Mouse (Mus musculus) liver, embryonic 16.5 days (tissue): ENCODE results near the gene Mapkbp1. TPM values are rescaled to one million over a fixed set of nuclear protein-coding genes. Genes with fewer than 3 reads are reported as not detected.

ENCODE experiments used
- ATAC-seq: fragments of 200-750 bp; cut with Nextera tagmentation; 2 replicates; pipeline ENCODE4 v1.8.0; 2017; ENCODE audit warnings: low read depth, mild to moderate bottlenecking, moderate number of reproducible peaks, moderate library complexity
- H3K27ac ChIP-seq: fragments of 300-500 bp; sonication (generic); 2 replicates; pipeline ENCODE4 v1.5.1; 2014; ENCODE audit warnings: mild to moderate bottlenecking, low read length
- H3K27me3 ChIP-seq: fragments of 300-500 bp; sonication (generic); 2 replicates; pipeline ENCODE4 v1.6.1; 2014; ENCODE audit warnings: low read depth, low read length, mixed read lengths; ENCODE audit not compliant: control insufficient read depth, insufficient read depth
- H3K36me3 ChIP-seq: fragments of 300-500 bp; sonication (generic); 2 replicates; pipeline ENCODE4 v1.6.1; 2014; ENCODE audit warnings: mild to moderate bottlenecking; ENCODE audit not compliant: control insufficient read depth, insufficient read depth
- H3K4me1 ChIP-seq: fragments of 300-500 bp; sonication (generic); 2 replicates; pipeline ENCODE4 v1.6.1; 2014; ENCODE audit warnings: low read depth, low read length, mixed read lengths; ENCODE audit not compliant: control insufficient read depth
- H3K4me2 ChIP-seq: fragments of 300-500 bp; sonication (generic); 2 replicates; pipeline ENCODE4 v1.6.1; 2014; ENCODE audit warnings: low read depth, low read length, mixed read lengths
- H3K4me3 ChIP-seq: fragments of 300-500 bp; sonication (generic); 2 replicates; pipeline ENCODE4 v1.5.1; 2014; ENCODE audit warnings: low read depth, mild to moderate bottlenecking, low read length
- H3K9ac ChIP-seq: fragments of 300-500 bp; sonication (generic); 2 replicates; pipeline ENCODE4 v1.6.1; 2014; ENCODE audit warnings: low read depth, low read length
- H3K9me3 ChIP-seq: fragments of 300-500 bp; sonication (generic); replicated peaks from 2 replicates; pipeline ENCODE4 v1.6.1; 2016; ENCODE audit warnings: low read length; ENCODE audit not compliant: control insufficient read depth
- WGBS: fragments of 180-500 bp; shearing (Covaris S2); extraction: QIAGEN DNeasy Blood & Tissue Kit; methylation state at CpG from one replicate; pipeline ENCODE4 v1.1.7; 2014; ENCODE audit not compliant: insufficient replicate concordance; 5-methylcytosine and 5-hydroxymethylcytosine counted together
- polyA plus RNA-seq: library from polyadenylated mRNA; unstranded; fragments of >200 nt; fragmentation: Nextera tagmentation; extraction: Ambion mirVana; gene quantifications from 2 replicates; pipeline ENCODE4 v1.2.1, GENCODE M21; 2015

Mapkbp1 gene
- polyA plus RNA-seq: 0.19 and 0.25 TPM in 2 replicates

- no peak for ATAC-seq
- H3K27ac ChIP-seq: no peak within 1 kb of the TSS
- WGBS: 1% methylated on average over 19 of the region's 19 CpGs
Observed at GRCm38 (mm10) chr2:119972537-119972879, at the start of gene Mapkbp1. TSS of gene Mapkbp1 (plus strand) at chr2:119972699.

GRCm38 (mm10) chr2:119970571-119970970 is 1.9 kb upstream of the Mapkbp1 start:
- H3K27me3 ChIP-seq: no peaks in the 10 kb centered on the region
- ATAC-seq: no peak
- H3K4me1 ChIP-seq: peaks cover 8% of the 10 kb centered on the region
- no peak overlapping the region for H3K27ac ChIP-seq
- H3K4me2 ChIP-seq: no peak overlapping the region
- no peaks in the 10 kb centered on the region for H3K36me3 ChIP-seq
- H3K4me3 ChIP-seq: no peak overlapping the region
- 32% methylated on average over 9 of the region's 9 CpGs for WGBS
- H3K9ac ChIP-seq: no peak overlapping the region
- no peaks in the 10 kb centered on the region for H3K9me3 ChIP-seq

More at GRCm38 (mm10) chr2:119972537-119972879, at the start of gene Mapkbp1:
- Histone ChIP-seq H3K36me3 (no peaks in the 10 kb centered on the region), H3K9me3 (no peaks in the 10 kb centered on the region), H3K4me2 (peak within 1 kb of the TSS; percentile 83), H3K4me1 (peaks cover 8% of the 10 kb centered on the region), H3K4me3 (peak within 1 kb of the TSS; percentile 72), H3K27me3 (no peaks in the 10 kb centered on the region), H3K9ac (peak within 1 kb of the TSS; percentile 76)

GRCm38 (mm10) chr2:119971316-119971715 is 1.2 kb upstream of the Mapkbp1 start:
- no peak for ATAC-seq
- Histone ChIP-seq H3K27me3 (no peaks in the 10 kb centered on the region), H3K9me3 (no peaks in the 10 kb centered on the region), H3K27ac (no peak overlapping the region), H3K4me1 (peaks cover 8% of the 10 kb centered on the region), H3K4me2 (no peak overlapping the region; the same call in 1 of the 2 replicates), H3K9ac (no peak overlapping the region), H3K36me3 (no peaks in the 10 kb centered on the region), H3K4me3 (no peak overlapping the region)
- 76% methylated on average over 3 of the region's 3 CpGs for WGBS

- Histone ChIP-seq H3K36me3 (no peaks in the 10 kb centered on the region), H3K4me3 (peak overlapping the region; percentile 72), H3K27ac (no peak overlapping the region), H3K27me3 (no peaks in the 10 kb centered on the region), H3K4me1 (peaks cover 8% of the 10 kb centered on the region), H3K4me2 (peak overlapping the region; percentile 83), H3K9me3 (no peaks in the 10 kb centered on the region), H3K9ac (peak overlapping the region; percentile 76)
- ATAC-seq: peak; percentile 100
- WGBS: 5% methylated on average over 32 of the region's 32 CpGs
Observed at GRCm38 (mm10) chr2:119971837-119972536, 512 bp upstream of the Mapkbp1 start.

- Histone ChIP-seq H3K36me3 (no peaks in the 10 kb centered on the region), H3K4me1 (no peaks in the 10 kb centered on the region), H3K27ac (no peak overlapping the region), H3K9me3 (no peaks in the 10 kb centered on the region), H3K9ac (no peak overlapping the region), H3K27me3 (no peaks in the 10 kb centered on the region), H3K4me2 (no peak overlapping the region), H3K4me3 (no peak overlapping the region)
- ATAC-seq: no peak
- WGBS: 69% methylated on average over 7 of the region's 7 CpGs
Observed at GRCm38 (mm10) chr2:119980343-119980986, 8.0 kb downstream of the Mapkbp1 start.

GRCm38 (mm10) chr2:119981631-119982030 is 9.1 kb downstream of the Mapkbp1 start:
- Histone ChIP-seq H3K4me1 (no peaks in the 10 kb centered on the region), H3K27me3 (no peaks in the 10 kb centered on the region), H3K27ac (no peak overlapping the region), H3K36me3 (no peaks in the 10 kb centered on the region), H3K9ac (no peak overlapping the region), H3K9me3 (no peaks in the 10 kb centered on the region), H3K4me3 (no peak overlapping the region), H3K4me2 (no peak overlapping the region)
- no peak for ATAC-seq
- 77% methylated on average over 2 of the region's 2 CpGs for WGBS

- H3K9ac ChIP-seq: no peak overlapping the region
- no peaks in the 10 kb centered on the region for H3K4me1 ChIP-seq
- H3K4me3 ChIP-seq: no peak overlapping the region
- H3K36me3 ChIP-seq: no peaks in the 10 kb centered on the region
- no peak overlapping the region for H3K27ac ChIP-seq
- 72% methylated on average over 8 of the region's 8 CpGs for WGBS
- no peak for ATAC-seq
- no peak overlapping the region for H3K4me2 ChIP-seq
- no peaks in the 10 kb centered on the region for H3K27me3 ChIP-seq
- H3K9me3 ChIP-seq: no peaks in the 10 kb centered on the region
Observed at GRCm38 (mm10) chr2:119985871-119986270, 13.4 kb downstream of the Mapkbp1 start.

GRCm38 (mm10) chr2:119986369-119986768 is 13.9 kb downstream of the Mapkbp1 start:
- ATAC-seq: no peak
- H3K9me3 ChIP-seq: no peaks in the 10 kb centered on the region
- H3K4me2 ChIP-seq: no peak overlapping the region
- no peak overlapping the region for H3K4me3 ChIP-seq
- no peaks in the 10 kb centered on the region for H3K4me1 ChIP-seq
- 65% methylated on average over 6 of the region's 6 CpGs for WGBS
- no peak overlapping the region for H3K9ac ChIP-seq
- no peaks in the 10 kb centered on the region for H3K27me3 ChIP-seq
- no peaks in the 10 kb centered on the region for H3K36me3 ChIP-seq
- no peak overlapping the region for H3K27ac ChIP-seq

- no peak overlapping the region for H3K4me2 ChIP-seq
- 76% methylated on average over 2 of the region's 2 CpGs for WGBS
- H3K4me1 ChIP-seq: no peaks in the 10 kb centered on the region
- no peak overlapping the region for H3K9ac ChIP-seq
- H3K27ac ChIP-seq: no peak overlapping the region
- no peak for ATAC-seq
- H3K4me3 ChIP-seq: no peak overlapping the region
- no peaks in the 10 kb centered on the region for H3K9me3 ChIP-seq
- no peaks in the 10 kb centered on the region for H3K27me3 ChIP-seq
- no peaks in the 10 kb centered on the region for H3K36me3 ChIP-seq
Observed at GRCm38 (mm10) chr2:119987441-119987840, 14.9 kb downstream of the Mapkbp1 start.
